Mouse (Mus musculus) ES-Bruce4 (cell line): ENCODE results near the gene Celsr3. TPM values are rescaled to one million over a fixed set of nuclear protein-coding genes. Genes with fewer than 3 reads are reported as not detected.

ENCODE experiments used
- H3K27ac ChIP-seq: 2 replicates; pipeline ENCODE4 v1.5.1; 2012; ENCODE audit warnings: low read length, inconsistent platforms; ENCODE audit not compliant: insufficient read depth
- H3K27me3 ChIP-seq: 2 replicates; pipeline ENCODE4 v1.6.1; 2012; ENCODE audit warnings: mild to moderate bottlenecking, low read length, inconsistent platforms; ENCODE audit not compliant: control insufficient read depth, poor library complexity, insufficient read depth, severe bottlenecking
- H3K36me3 ChIP-seq: 2 replicates; pipeline ENCODE4 v1.6.1; 2012; ENCODE audit warnings: inconsistent platforms, mild to moderate bottlenecking, low read length, moderate library complexity; ENCODE audit not compliant: control insufficient read depth, poor library complexity, insufficient read depth, severe bottlenecking
- H3K4me1 ChIP-seq: one replicate; pipeline ENCODE4 v1.8.1; 2011; ENCODE audit warnings: low read length; ENCODE audit not compliant: control insufficient read depth, insufficient read depth
- H3K4me3 ChIP-seq: 2 replicates; pipeline ENCODE4 v1.5.1; 2011; ENCODE audit warnings: low read depth, mild to moderate bottlenecking, low read length
- H3K9ac ChIP-seq: 2 replicates; pipeline ENCODE4 v1.6.1; 2012; ENCODE audit warnings: low read depth, mild to moderate bottlenecking, inconsistent platforms; ENCODE audit not compliant: poor library complexity, severe bottlenecking
- H3K9me3 ChIP-seq: replicated peaks from 2 replicates; pipeline ENCODE4 v1.6.1; 2012; ENCODE audit warnings: mild to moderate bottlenecking, low read length, inconsistent platforms; ENCODE audit not compliant: control insufficient read depth, poor library complexity, insufficient read depth, severe bottlenecking
- CTCF ChIP-seq: IDR thresholded peaks from one replicate; pipeline ENCODE4 v1.8.1; 2011; ENCODE audit warnings: low read depth, low read length
- EP300 ChIP-seq: IDR thresholded peaks from 2 replicates; pipeline ENCODE4 v1.6.1; 2011; ENCODE audit warnings: low read depth, low read length; ENCODE audit not compliant: insufficient read depth
- POLR2A ChIP-seq: IDR thresholded peaks from one replicate; pipeline ENCODE4 v1.8.1; 2011; ENCODE audit warnings: low read length; ENCODE audit not compliant: insufficient read depth
- polyA plus RNA-seq: library from polyadenylated mRNA; stranded (reverse); fragments of >200 nt; gene quantifications from 2 replicates; pipeline ENCODE4 v1.2.4, GENCODE M21; 2011; ENCODE audit warnings: low read depth; ENCODE audit not compliant: missing spikeins, insufficient read depth, insufficient read length

The Celsr3 gene
- polyA plus RNA-seq, 1 experiment: 3.5 TPM

DNA sequence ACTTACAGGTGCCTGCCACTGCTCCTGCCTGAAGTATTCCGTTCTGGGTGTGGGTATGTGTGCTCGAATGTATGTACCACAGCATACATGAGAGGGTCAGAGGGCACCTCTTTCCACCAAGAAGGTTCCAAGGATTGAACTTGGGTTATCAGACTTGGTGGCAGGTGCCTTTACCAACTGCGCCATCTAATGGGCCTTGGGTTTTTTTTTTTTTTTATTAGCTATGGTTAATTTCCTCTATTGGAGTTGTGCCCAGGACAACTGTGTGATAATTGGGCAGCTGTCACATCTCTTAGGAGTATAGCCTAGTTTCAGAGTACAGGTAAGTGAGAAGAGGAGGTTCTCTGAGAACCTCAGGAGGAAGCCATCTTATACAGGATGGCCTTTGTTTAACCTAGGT, 26.6 kb upstream of the Celsr3 start:
- no peak for TF ChIP-seq CTCF
- no peak for TF ChIP-seq EP300
- TF ChIP-seq POLR2A: no peak
- no peaks in the 10 kb centered on the region for H3K27me3 ChIP-seq
- no peaks in the 10 kb centered on the region for H3K9me3 ChIP-seq
- peaks cover 24% of the 10 kb centered on the region for H3K36me3 ChIP-seq
- H3K27ac ChIP-seq: no peak overlapping the region
- no peaks in the 10 kb centered on the region for H3K4me1 ChIP-seq
- H3K4me3 ChIP-seq: no peak overlapping the region
- H3K9ac ChIP-seq: no peak overlapping the region

DNA sequence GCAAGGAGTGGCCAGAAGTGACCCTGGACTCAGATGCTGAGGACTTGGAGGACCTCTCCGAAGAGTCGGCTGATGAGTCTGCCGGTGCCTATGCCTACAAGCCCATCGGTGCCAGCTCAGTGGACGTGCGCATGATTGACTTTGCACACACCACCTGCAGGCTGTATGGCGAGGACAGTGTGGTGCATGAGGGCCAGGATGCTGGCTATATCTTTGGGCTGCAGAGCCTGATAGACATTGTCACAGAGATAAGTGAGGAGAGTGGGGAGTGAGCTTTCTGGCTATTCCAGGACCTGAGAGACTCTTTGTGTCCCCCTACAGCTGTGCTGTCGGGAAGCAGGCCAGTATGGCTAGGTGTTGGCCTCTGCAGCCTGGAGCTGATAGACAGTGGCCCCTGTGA, 20.4 kb upstream of the Celsr3 start:
- Histone ChIP-seq H3K4me1 (peaks cover 2% of the 10 kb centered on the region), H3K36me3 (peaks cover 7% of the 10 kb centered on the region; the same call in 1 of the 2 replicates), H3K9ac (no peak overlapping the region), H3K9me3 (no peaks in the 10 kb centered on the region), H3K27ac (no peak overlapping the region), H3K4me3 (no peak overlapping the region), H3K27me3 (no peaks in the 10 kb centered on the region)
- TF ChIP-seq POLR2A (no peak), EP300 (no peak), CTCF (no peak)

GRCm38 (mm10) chr9:108806379-108806778, 19.7 kb upstream of the Celsr3 start:
- peaks cover 6% of the 10 kb centered on the region; the same call in 1 of the 2 replicates for H3K36me3 ChIP-seq
- H3K9me3 ChIP-seq: no peaks in the 10 kb centered on the region
- no peaks in the 10 kb centered on the region for H3K27me3 ChIP-seq
- no peak overlapping the region for H3K27ac ChIP-seq
- peaks cover 2% of the 10 kb centered on the region for H3K4me1 ChIP-seq
- no peak for TF ChIP-seq CTCF
- no peak for TF ChIP-seq EP300
- TF ChIP-seq POLR2A: no peak
- H3K4me3 ChIP-seq: no peak overlapping the region
- no peak overlapping the region for H3K9ac ChIP-seq

DNA sequence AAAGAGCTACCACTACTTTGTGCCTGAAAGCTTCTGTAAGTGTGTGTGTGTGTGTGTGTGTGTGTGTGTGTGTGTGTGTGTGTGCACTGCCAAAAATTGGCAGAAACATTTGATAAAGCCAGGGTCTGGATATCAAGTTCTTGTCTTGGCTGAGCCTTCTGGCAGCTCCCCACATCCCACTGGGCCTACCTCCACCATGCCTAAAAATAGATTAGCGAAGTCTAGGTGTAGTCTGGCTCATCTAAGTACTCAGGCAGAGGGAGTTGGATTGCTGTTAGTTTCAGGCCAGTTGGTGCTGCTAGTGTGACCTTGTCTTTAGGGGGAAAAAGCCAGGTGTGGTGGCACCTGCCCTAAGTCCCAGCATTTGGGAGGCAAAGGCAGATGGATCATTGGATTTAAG, 19.3 kb upstream of the Celsr3 start:
- H3K4me1 ChIP-seq: peaks cover 2% of the 10 kb centered on the region
- H3K9me3 ChIP-seq: no peaks in the 10 kb centered on the region
- TF ChIP-seq CTCF (no peak), POLR2A (no peak)
- H3K27me3 ChIP-seq: no peaks in the 10 kb centered on the region
- no peak overlapping the region for H3K9ac ChIP-seq
- H3K27ac ChIP-seq: no peak overlapping the region
- H3K36me3 ChIP-seq: peaks cover 5% of the 10 kb centered on the region; the same call in 1 of the 2 replicates
- no peak overlapping the region for H3K4me3 ChIP-seq

DNA sequence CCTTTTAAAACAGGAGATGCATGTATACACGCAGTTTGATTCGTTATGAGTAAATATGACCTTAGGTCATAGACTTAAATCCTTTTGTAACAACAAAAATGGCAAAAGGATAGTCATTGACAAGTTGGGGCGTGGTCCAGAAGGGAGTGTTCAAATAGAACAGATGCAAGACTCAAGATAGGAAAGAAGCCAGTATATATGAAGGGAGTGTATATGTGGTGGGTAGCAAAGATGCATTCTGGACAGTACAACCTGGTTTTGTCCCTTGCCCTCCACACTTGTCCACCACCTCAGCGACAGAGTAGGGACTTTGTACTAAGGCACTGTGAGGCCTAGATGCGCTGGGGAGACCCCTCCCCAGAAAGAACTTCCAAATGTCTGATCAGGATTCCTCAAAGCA, 18.4 kb upstream of the Celsr3 start:
- no peak overlapping the region for H3K9ac ChIP-seq
- peaks cover 2% of the 10 kb centered on the region for H3K4me1 ChIP-seq
- H3K9me3 ChIP-seq: no peaks in the 10 kb centered on the region
- no peaks in the 10 kb centered on the region for H3K27me3 ChIP-seq
- TF ChIP-seq POLR2A: no peak
- TF ChIP-seq EP300: no peak
- no peak for TF ChIP-seq CTCF
- H3K4me3 ChIP-seq: no peak overlapping the region
- peaks cover 5% of the 10 kb centered on the region; the same call in 1 of the 2 replicates for H3K36me3 ChIP-seq
- no peak overlapping the region for H3K27ac ChIP-seq

GRCm38 (mm10) chr9:108808163-108808665, 17.9 kb upstream of the Celsr3 start, which contains the start of gene Nckipsd:
Gene Nckipsd (plus strand): TSS chr9:108808368.
- Histone ChIP-seq H3K4me1 (peaks cover 2% of the 10 kb centered on the region), H3K27ac (no peak within 1 kb of the TSS), H3K9me3 (no peaks in the 10 kb centered on the region), H3K36me3 (peaks cover 3% of the 10 kb centered on the region; the same call in 1 of the 2 replicates), H3K27me3 (no peaks in the 10 kb centered on the region), H3K4me3 (peak within 1 kb of the TSS; percentile 82), H3K9ac (peak within 1 kb of the TSS; percentile 60)
- TF ChIP-seq CTCF: peak; percentile 65
- TF ChIP-seq EP300: 0 out of 2 replicates have a peak, but pooled peaks have one; percentile 27
- TF ChIP-seq POLR2A: peak; percentile 26
